Mouse (Mus musculus) embryonic facial prominence, embryonic 11.5 days (tissue): ENCODE measurements around the gene Shank3. TPM values are rescaled to one million over a fixed set of nuclear protein-coding genes. Genes with fewer than 3 reads are reported as not detected.

ENCODE experiments used
- ATAC-seq: fragments of 200-750 bp; cut with Nextera tagmentation; replicated peaks from 2 replicates; pipeline ENCODE4 v1.8.0; 2017; ENCODE audit warnings: low read depth; ENCODE audit not compliant: insufficient number of reproducible peaks, low FRiP score, low TSS enrichment
- DNase-seq: peaks from one replicate; pipeline ENCODE4 v3.0.0-alpha.2; 2015; ENCODE audit warnings: low spot score
- H3K27ac ChIP-seq: fragments of 300-500 bp; sonication (generic); replicated peaks from 2 replicates; pipeline ENCODE4 v1.5.1; 2014; ENCODE audit warnings: mild to moderate bottlenecking, low read depth, low read length, control low read depth
- H3K27me3 ChIP-seq: fragments of 300-500 bp; sonication (generic); 2 replicates; pipeline ENCODE4 v1.6.1; 2014; ENCODE audit warnings: mild to moderate bottlenecking, low read length, moderate library complexity, mixed read lengths; ENCODE audit not compliant: control insufficient read depth, insufficient read depth
- H3K36me3 ChIP-seq: fragments of 300-500 bp; sonication (generic); replicated peaks from 2 replicates; pipeline ENCODE4 v1.6.1; 2014; ENCODE audit warnings: low read depth, mild to moderate bottlenecking, low read length, moderate library complexity, mixed read lengths; ENCODE audit not compliant: control insufficient read depth, insufficient read depth
- H3K4me1 ChIP-seq: fragments of 300-500 bp; sonication (generic); 2 replicates; pipeline ENCODE4 v1.6.1; 2014; ENCODE audit warnings: low read length, mixed read lengths; ENCODE audit not compliant: control insufficient read depth, insufficient read depth
- H3K4me2 ChIP-seq: fragments of 300-500 bp; sonication (generic); 2 replicates; pipeline ENCODE4 v1.6.1; 2014; ENCODE audit warnings: low read depth, mild to moderate bottlenecking, control low read depth, low read length, moderate library complexity
- H3K4me3 ChIP-seq: fragments of 300-500 bp; sonication (generic); 2 replicates; pipeline ENCODE4 v1.5.1; 2014; ENCODE audit warnings: low read depth, low read length, control low read depth
- H3K9ac ChIP-seq: fragments of 300-500 bp; sonication (generic); replicated peaks from 2 replicates; pipeline ENCODE4 v1.6.1; 2014; ENCODE audit warnings: mild to moderate bottlenecking, control low read depth, low read length
- H3K9me3 ChIP-seq: fragments of 300-500 bp; sonication (generic); replicated peaks from 2 replicates; pipeline ENCODE4 v1.6.1; 2016; ENCODE audit warnings: mild to moderate bottlenecking, low read length, inconsistent platforms, mixed read lengths; ENCODE audit not compliant: control insufficient read depth
- WGBS: fragments of 180-500 bp; shearing (Covaris S2); extraction: QIAGEN DNeasy Blood & Tissue Kit; methylation state at CpG from one replicate; pipeline ENCODE4 v1.1.7; 2014; 5-methylcytosine and 5-hydroxymethylcytosine counted together
- polyA plus RNA-seq: library from polyadenylated mRNA; unstranded; fragments of >200 nt; fragmentation: Nextera tagmentation; extraction: Ambion mirVana; gene quantifications from 2 replicates; pipeline ENCODE4 v1.2.1, GENCODE M21; 2014

Shank3 gene
- polyA plus RNA-seq, 1 experiment from 2014 or later = 1.6 TPM

GRCm38 (mm10) chr15:89527466-89527865, 28.0 kb downstream of the Shank3 start:
- H3K9ac ChIP-seq = no peak overlapping the region
- no peak overlapping the region for H3K4me2 ChIP-seq
- no peaks in the 10 kb centered on the region for H3K4me1 ChIP-seq
- DNase-seq (no peak), ATAC-seq (no peak)
- H3K36me3 ChIP-seq = no peaks in the 10 kb centered on the region
- H3K9me3 ChIP-seq = no peaks in the 10 kb centered on the region
- H3K27me3 ChIP-seq = no peaks in the 10 kb centered on the region; the same call in 1 of the 2 replicates
- H3K27ac ChIP-seq = no peak overlapping the region
- WGBS = 75% methylated on average over 7 of the region's 7 CpGs
- H3K4me3 ChIP-seq = no peak overlapping the region

- no peaks in the 10 kb centered on the region; the same call in 1 of the 2 replicates for H3K4me1 ChIP-seq
- 84% methylated on average over 18 of the region's 18 CpGs for WGBS
- H3K9me3 ChIP-seq = no peaks in the 10 kb centered on the region
- H3K27ac ChIP-seq = no peak overlapping the region
- no peak overlapping the region for H3K4me3 ChIP-seq
- H3K27me3 ChIP-seq = no peaks in the 10 kb centered on the region; the same call in 1 of the 2 replicates
- DNase-seq (no peak), ATAC-seq (no peak)
- no peak overlapping the region for H3K9ac ChIP-seq
- H3K4me2 ChIP-seq = no peak overlapping the region
- H3K36me3 ChIP-seq = no peaks in the 10 kb centered on the region
Measured at GRCm38 (mm10) chr15:89528201-89528850, 28.9 kb downstream of the Shank3 start.

- no peak overlapping the region for H3K4me3 ChIP-seq
- no peak overlapping the region for H3K4me2 ChIP-seq
- WGBS = 93% methylated on average over 10 of the region's 10 CpGs
- no peak overlapping the region for H3K9ac ChIP-seq
- H3K9me3 ChIP-seq = no peaks in the 10 kb centered on the region
- ATAC-seq = no peak
- H3K27me3 ChIP-seq = no peaks in the 10 kb centered on the region; the same call in 1 of the 2 replicates
- H3K4me1 ChIP-seq = no peaks in the 10 kb centered on the region; the same call in 1 of the 2 replicates
- no peak for DNase-seq
- H3K27ac ChIP-seq = no peak overlapping the region
- H3K36me3 ChIP-seq = no peaks in the 10 kb centered on the region
Measured at GRCm38 (mm10) chr15:89528923-89529322, 29.5 kb downstream of the Shank3 start.

- Histone ChIP-seq H3K9ac (no peak overlapping the region), H3K27me3 (no peaks in the 10 kb centered on the region), H3K4me2 (no peak overlapping the region), H3K4me3 (no peak overlapping the region), H3K4me1 (no peaks in the 10 kb centered on the region; the same call in 1 of the 2 replicates), H3K27ac (no peak overlapping the region), H3K9me3 (no peaks in the 10 kb centered on the region), H3K36me3 (no peaks in the 10 kb centered on the region)
- DNase-seq (peak; percentile 77), ATAC-seq (no peak)
- WGBS = 5% methylated on average over 4 of the region's 4 CpGs
Measured at GRCm38 (mm10) chr15:89530336-89530735, 30.9 kb downstream of the Shank3 start.

GRCm38 (mm10) chr15:89531399-89531798, 32.0 kb downstream of the Shank3 start:
- no peaks in the 10 kb centered on the region; the same call in 1 of the 2 replicates for H3K4me1 ChIP-seq
- no peaks in the 10 kb centered on the region for H3K27me3 ChIP-seq
- no peak overlapping the region for H3K27ac ChIP-seq
- 86% methylated on average over 5 of the region's 5 CpGs for WGBS
- no peaks in the 10 kb centered on the region for H3K9me3 ChIP-seq
- H3K4me3 ChIP-seq = no peak overlapping the region
- no peak overlapping the region for H3K4me2 ChIP-seq
- ATAC-seq = no peak
- DNase-seq = no peak
- H3K9ac ChIP-seq = no peak overlapping the region
- H3K36me3 ChIP-seq = no peaks in the 10 kb centered on the region

- peak overlapping the region; percentile 43 for H3K9ac ChIP-seq
- H3K36me3 ChIP-seq = no peaks in the 10 kb centered on the region
- no peaks in the 10 kb centered on the region; the same call in 1 of the 2 replicates for H3K4me1 ChIP-seq
- DNase-seq = peak; percentile 87
- no peak overlapping the region for H3K27ac ChIP-seq
- ATAC-seq = peak; percentile 61
- H3K27me3 ChIP-seq = no peaks in the 10 kb centered on the region
- H3K9me3 ChIP-seq = no peaks in the 10 kb centered on the region
- WGBS = 17% methylated on average over 29 of the region's 29 CpGs
- H3K4me3 ChIP-seq = peak overlapping the region; percentile 12; the same call in 1 of the 2 replicates
- peak overlapping the region; percentile 52 for H3K4me2 ChIP-seq
Measured at GRCm38 (mm10) chr15:89532026-89532923, 32.9 kb downstream of the Shank3 start.

- WGBS = 72% methylated on average over 23 of the region's 23 CpGs
- no peaks in the 10 kb centered on the region for H3K36me3 ChIP-seq
- no peaks in the 10 kb centered on the region; the same call in 1 of the 2 replicates for H3K4me1 ChIP-seq
- H3K9me3 ChIP-seq = no peaks in the 10 kb centered on the region
- H3K27me3 ChIP-seq = no peaks in the 10 kb centered on the region
- H3K4me3 ChIP-seq = peak overlapping the region; percentile 12; the same call in 1 of the 2 replicates
- H3K4me2 ChIP-seq = peak overlapping the region; percentile 52
- no peak for DNase-seq
- H3K27ac ChIP-seq = no peak overlapping the region
- peak overlapping the region; percentile 43 for H3K9ac ChIP-seq
- ATAC-seq = peak; percentile 4; the same call in 1 of the 2 replicates
Measured at GRCm38 (mm10) chr15:89532924-89533842, 33.8 kb downstream of the Shank3 start.
